Mouse (Mus musculus): ENCODE measurements at regions not wholly inside any gene's neighbourhood (a gene's known extent, or its start where the extent isn't known, plus 50 kb on each side); places are given as distances from the start of the nearest gene placed in this dataset.

DNA sequence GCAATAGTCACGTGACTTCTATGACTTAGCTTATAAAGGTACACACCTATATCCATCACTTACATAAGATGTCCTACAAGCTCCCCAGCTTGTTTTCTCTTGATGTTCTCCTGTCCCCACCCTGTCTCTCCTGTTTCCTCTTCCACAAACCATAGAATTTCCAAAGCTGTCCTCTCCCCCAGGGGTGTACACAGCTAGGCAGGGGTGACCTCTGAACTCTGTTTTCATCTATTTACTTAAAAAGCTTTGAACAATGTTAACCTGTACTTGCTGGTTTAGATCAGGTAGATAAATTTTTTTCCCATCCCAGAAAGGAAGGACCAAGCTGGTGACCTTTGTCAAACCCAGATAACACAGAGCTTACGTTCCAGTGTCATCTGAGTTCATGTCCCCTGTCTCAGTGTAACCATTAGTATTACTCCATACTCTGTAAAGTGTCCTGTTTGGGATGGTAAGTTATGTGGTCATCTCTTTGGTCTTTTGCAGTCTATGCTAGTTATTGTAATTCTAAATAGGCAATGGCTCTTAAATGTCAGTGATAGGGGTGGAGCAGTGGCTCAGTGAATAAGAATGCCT, 89.0 kb downstream of the Prlhr start:
- H3K27me3 ChIP-seq (ENCODE audit: control insufficient read depth, insufficient read depth, low read length), result no peaks in the 10 kb centered on the region
- no peak overlapping the region for H3K27ac ChIP-seq (ENCODE audit: insufficient read depth, low read length)
- no peak for TF ChIP-seq POLR2A (IDR thresholded peaks at IDR 0.05; ENCODE audit: low read depth, low read length)
- 78% methylated on average over 2 of the region's 2 CpGs for WGBS
- no peaks in the 10 kb centered on the region for H3K4me1 ChIP-seq (ENCODE audit: control insufficient read depth, insufficient read depth, insufficient read length)
- no peaks in the 10 kb centered on the region for H3K36me3 ChIP-seq (ENCODE audit: control insufficient read depth, insufficient read depth, low read length)
- no peak for DNase-seq (ENCODE audit: low read depth in 1 of 2, low spot score in 2 of 2)
- no peak overlapping the region for H3K4me3 ChIP-seq (ENCODE audit: extremely low read depth, insufficient read depth, insufficient read length)

DNA sequence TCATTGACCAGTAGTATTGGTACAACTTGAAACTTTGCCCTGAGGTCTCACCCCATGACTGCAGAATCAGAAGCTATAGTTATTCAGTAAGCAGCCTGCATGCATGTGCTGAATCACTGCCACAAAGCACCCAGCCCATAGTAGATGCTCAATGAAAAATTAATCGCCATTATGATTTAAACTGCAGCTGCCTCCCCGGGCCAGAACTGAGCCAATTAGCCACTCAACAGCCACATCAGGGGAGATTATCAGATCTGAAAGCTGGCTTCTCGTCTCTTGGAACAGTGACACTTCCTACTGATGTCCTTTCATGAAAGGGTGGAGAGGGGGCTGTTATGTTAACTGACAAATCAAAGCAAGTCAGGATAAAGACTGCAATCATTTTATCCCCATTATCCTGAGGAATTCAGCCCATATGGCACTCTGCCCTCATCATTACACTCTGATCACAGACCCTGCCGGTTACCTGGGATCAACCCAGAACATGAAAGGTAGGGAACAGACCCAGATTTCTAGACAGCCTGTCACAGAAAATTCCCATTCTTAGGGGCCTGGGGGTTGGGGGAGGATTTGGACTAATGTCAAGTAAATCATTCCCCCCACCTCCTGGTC, 104.0 kb downstream of the Prlhr start:
- no peak overlapping the region for H3K27ac ChIP-seq (ENCODE audit: insufficient read depth, low read length)
- H3K36me3 ChIP-seq (ENCODE audit: control insufficient read depth, insufficient read depth, low read length), result no peaks in the 10 kb centered on the region
- no peak overlapping the region for H3K4me3 ChIP-seq (ENCODE audit: extremely low read depth, insufficient read depth, insufficient read length)
- WGBS, result 69% methylated on average over 4 of the region's 4 CpGs
- TF ChIP-seq POLR2A (IDR thresholded peaks at IDR 0.05; ENCODE audit: low read depth, low read length) (no peak), CTCF (IDR thresholded peaks at IDR 0.05; ENCODE audit: extremely low read depth, insufficient read depth, insufficient read length, insufficient replicate concordance) (no peak)
- DNase-seq (ENCODE audit: low read depth in 1 of 2, low spot score in 2 of 2), result no peak
- H3K27me3 ChIP-seq (ENCODE audit: control insufficient read depth, insufficient read depth, low read length), result no peaks in the 10 kb centered on the region
- no peaks in the 10 kb centered on the region for H3K4me1 ChIP-seq (ENCODE audit: control insufficient read depth, insufficient read depth, insufficient read length)

GRCm38 (mm10) chr19:60344911-60345310, 118.4 kb upstream of the Fam204a start:
- Histone ChIP-seq H3K27me3 (ENCODE audit: control insufficient read depth, insufficient read depth, low read length) (no peaks in the 10 kb centered on the region), H3K27ac (ENCODE audit: insufficient read depth, low read length) (no peak overlapping the region), H3K36me3 (ENCODE audit: control insufficient read depth, insufficient read depth, low read length) (no peaks in the 10 kb centered on the region), H3K4me1 (ENCODE audit: control insufficient read depth, insufficient read depth, insufficient read length) (no peaks in the 10 kb centered on the region), H3K4me3 (ENCODE audit: extremely low read depth, insufficient read depth, insufficient read length) (no peak overlapping the region)
- no peak for DNase-seq (ENCODE audit: low read depth in 1 of 2, low spot score in 2 of 2)
- 95% methylated on average over 12 of the region's 12 CpGs for WGBS
- TF ChIP-seq POLR2A (IDR thresholded peaks at IDR 0.05; ENCODE audit: low read depth, low read length) (no peak), CTCF (IDR thresholded peaks at IDR 0.05; ENCODE audit: extremely low read depth, insufficient read depth, insufficient read length, insufficient replicate concordance) (no peak)

- peak; percentile 18 to 29 for DNase-seq (ENCODE audit: low read depth in 1 of 2, low spot score in 2 of 2)
- WGBS, result 24% methylated on average over 3 of the region's 3 CpGs
- Histone ChIP-seq H3K4me1 (ENCODE audit: control insufficient read depth, insufficient read depth, insufficient read length) (no peaks in the 10 kb centered on the region), H3K27me3 (ENCODE audit: control insufficient read depth, insufficient read depth, low read length) (no peaks in the 10 kb centered on the region), H3K36me3 (ENCODE audit: control insufficient read depth, insufficient read depth, low read length) (no peaks in the 10 kb centered on the region), H3K4me3 (ENCODE audit: extremely low read depth, insufficient read depth, insufficient read length) (no peak overlapping the region), H3K27ac (ENCODE audit: insufficient read depth, low read length) (no peak overlapping the region)
- TF ChIP-seq POLR2A (IDR thresholded peaks at IDR 0.05; ENCODE audit: low read depth, low read length) (no peak), CTCF (IDR thresholded peaks at IDR 0.05; ENCODE audit: extremely low read depth, insufficient read depth, insufficient read length, insufficient replicate concordance) (peak; percentile 68; the same call in 1 of the 2 replicates)
Measured at GRCm38 (mm10) chr19:60341485-60341884, 115.0 kb upstream of the Fam204a start.

GRCm38 (mm10) chr19:60340234-60340633, 113.7 kb upstream of the Fam204a start:
- no peak overlapping the region for H3K4me3 ChIP-seq (ENCODE audit: extremely low read depth, insufficient read depth, insufficient read length)
- no peak for DNase-seq (ENCODE audit: low read depth in 1 of 2, low spot score in 2 of 2)
- H3K4me1 ChIP-seq (ENCODE audit: control insufficient read depth, insufficient read depth, insufficient read length), result no peaks in the 10 kb centered on the region
- no peaks in the 10 kb centered on the region for H3K36me3 ChIP-seq (ENCODE audit: control insufficient read depth, insufficient read depth, low read length)
- no peaks in the 10 kb centered on the region for H3K27me3 ChIP-seq (ENCODE audit: control insufficient read depth, insufficient read depth, low read length)
- no peak overlapping the region for H3K27ac ChIP-seq (ENCODE audit: insufficient read depth, low read length)
- 88% methylated on average over 6 of the region's 6 CpGs for WGBS
- TF ChIP-seq POLR2A (IDR thresholded peaks at IDR 0.05; ENCODE audit: low read depth, low read length) (no peak), CTCF (IDR thresholded peaks at IDR 0.05; ENCODE audit: extremely low read depth, insufficient read depth, insufficient read length, insufficient replicate concordance) (no peak)

GRCm38 (mm10) chr19:60334521-60334920, 108.0 kb upstream of the Fam204a start:
- Histone ChIP-seq H3K27ac (ENCODE audit: insufficient read depth, low read length) (no peak overlapping the region), H3K4me1 (ENCODE audit: control insufficient read depth, insufficient read depth, insufficient read length) (no peaks in the 10 kb centered on the region), H3K36me3 (ENCODE audit: control insufficient read depth, insufficient read depth, low read length) (no peaks in the 10 kb centered on the region), H3K4me3 (ENCODE audit: extremely low read depth, insufficient read depth, insufficient read length) (no peak overlapping the region), H3K27me3 (ENCODE audit: control insufficient read depth, insufficient read depth, low read length) (no peaks in the 10 kb centered on the region; the same call in 1 of the 2 replicates)
- DNase-seq (ENCODE audit: low read depth in 1 of 2, low spot score in 2 of 2), result no peak
- TF ChIP-seq POLR2A (IDR thresholded peaks at IDR 0.05; ENCODE audit: low read depth, low read length) (no peak), CTCF (IDR thresholded peaks at IDR 0.05; ENCODE audit: extremely low read depth, insufficient read depth, insufficient read length, insufficient replicate concordance) (no peak)
- 74% methylated on average over 7 of the region's 7 CpGs for WGBS

DNA sequence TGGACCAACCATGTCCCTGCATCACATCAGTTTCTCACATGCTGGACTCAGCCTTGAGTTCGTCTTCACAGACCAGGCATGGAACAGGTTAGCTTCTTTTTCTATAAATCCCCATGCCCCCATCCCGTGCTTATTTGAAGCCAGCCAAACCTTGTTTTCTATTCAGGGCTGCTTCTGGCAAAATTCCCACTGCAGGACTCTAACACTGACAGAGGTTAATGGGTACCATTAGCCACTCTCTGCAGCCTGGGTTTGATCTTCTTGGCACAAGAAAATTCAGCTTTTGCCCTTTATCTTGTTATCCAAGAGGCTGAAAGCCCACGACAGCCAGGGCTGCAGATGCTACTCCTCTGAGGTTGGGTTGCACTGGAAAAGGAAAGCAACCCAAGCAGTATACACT, 101.8 kb upstream of the Fam204a start:
- H3K4me1 ChIP-seq (ENCODE audit: control insufficient read depth, insufficient read depth, insufficient read length), result no peaks in the 10 kb centered on the region
- no peaks in the 10 kb centered on the region; the same call in 1 of the 2 replicates for H3K27me3 ChIP-seq (ENCODE audit: control insufficient read depth, insufficient read depth, low read length)
- no peak overlapping the region for H3K4me3 ChIP-seq (ENCODE audit: extremely low read depth, insufficient read depth, insufficient read length)
- no peak for DNase-seq (ENCODE audit: low read depth in 1 of 2, low spot score in 2 of 2)
- 81% methylated on average over 3 of the region's 3 CpGs for WGBS
- H3K27ac ChIP-seq (ENCODE audit: insufficient read depth, low read length), result no peak overlapping the region
- H3K36me3 ChIP-seq (ENCODE audit: control insufficient read depth, insufficient read depth, low read length), result no peaks in the 10 kb centered on the region
- no peak for TF ChIP-seq POLR2A (IDR thresholded peaks at IDR 0.05; ENCODE audit: low read depth, low read length)
- no peak for TF ChIP-seq CTCF (IDR thresholded peaks at IDR 0.05; ENCODE audit: extremely low read depth, insufficient read depth, insufficient read length, insufficient replicate concordance)

All from spleen, adult 2 months (tissue).